Mouse (Mus musculus) heart, postnatal 25 days (tissue): ENCODE measurements around the gene Dexi. TPM values are rescaled to one million over a fixed set of nuclear protein-coding genes. Genes with fewer than 3 reads are reported as not detected.

Source experiments
- DNase-seq: peaks from one replicate; pipeline ENCODE4 v3.0.0; 2022; ENCODE audit warnings: low spot score
- intact Hi-C: fragments of 180-260 bp; cut with DNase I; formaldehyde crosslinking; loops from one replicate; pipeline ENCODE4 v1.15.1; 2025
- total RNA-seq, 2 experiments: library from RNA; stranded (reverse); gene quantifications; 2 replicates each; pipeline ENCODE4 v1.2.3; 2021

Gene Dexi
- total RNA-seq = 10 to 100 TPM; 34.6 to 37.4 TPM

- intact Hi-C loops = loop anchor here (10.0 kb wide), 2 partner anchors 592 to 712 kb away; partner anchors contain the start of genes Gspt1 and Txndc11
- DNase-seq = peak; percentile 94
Observed at GRCm38 (mm10) chr16:10542698-10543365, at the start of gene Dexi. Dexi (minus strand) TSS chr16:10543054.

- intact Hi-C loops = no loop called here
- no peak for DNase-seq
Observed at GRCm38 (mm10) chr16:10586546-10586945, 43.7 kb upstream of the Dexi start.

- intact Hi-C loops = no loop called here
- DNase-seq = no peak
Observed at GRCm38 (mm10) chr16:10585165-10585564, 42.3 kb upstream of the Dexi start.

- intact Hi-C loops = no loop called here
- DNase-seq = no peak
Observed at GRCm38 (mm10) chr16:10581234-10581898, 38.5 kb upstream of the Dexi start.

- intact Hi-C loops = no loop called here
- no peak for DNase-seq
Observed at GRCm38 (mm10) chr16:10578376-10578775, 35.5 kb upstream of the Dexi start.

GRCm38 (mm10) chr16:10577548-10577947 is 34.7 kb upstream of the Dexi start:
- intact Hi-C loops = no loop called here

GRCm38 (mm10) chr16:10575915-10576314 is 33.1 kb upstream of the Dexi start:
- no peak for DNase-seq
- intact Hi-C loops = no loop called here

More at GRCm38 (mm10) chr16:10577548-10577947, 34.7 kb upstream of the Dexi start:
- no peak for DNase-seq

GRCm38 (mm10) chr16:10574936-10575335 is 32.1 kb upstream of the Dexi start:
- DNase-seq = peak; percentile 12

GRCm38 (mm10) chr16:10571820-10572219 is 29.0 kb upstream of the Dexi start:
- DNase-seq = no peak
- intact Hi-C loops = loop anchor here (2.0 kb wide), 2 partner anchors 215 to 275 kb away; no protein-coding TSS in a partner anchor

More at GRCm38 (mm10) chr16:10574936-10575335, 32.1 kb upstream of the Dexi start:
- intact Hi-C loops = no loop called here

GRCm38 (mm10) chr16:10570708-10571107 is 27.9 kb upstream of the Dexi start:
- no peak for DNase-seq
- intact Hi-C loops = loop anchor here (1.0 to 2.0 kb wide), 3 partner anchors 216 to 298 kb away; no protein-coding TSS in a partner anchor

- DNase-seq = no peak
- intact Hi-C loops = loop anchor here (1.0 to 5.0 kb wide), 4 partner anchors 217 to 462 kb away; no protein-coding TSS in a partner anchor
Observed at GRCm38 (mm10) chr16:10569809-10570395, 27.0 kb upstream of the Dexi start.

GRCm38 (mm10) chr16:10567153-10567552 is 24.3 kb upstream of the Dexi start:
- no peak for DNase-seq
- intact Hi-C loops = loop anchor here (5.0 kb wide), 1 partner anchor 465 kb away; no protein-coding TSS in a partner anchor

- peak; percentile 20 for DNase-seq
- intact Hi-C loops = loop anchor here (5.0 kb wide), 1 partner anchor 467 kb away; no protein-coding TSS in a partner anchor
Observed at GRCm38 (mm10) chr16:10565278-10565885, 22.5 kb upstream of the Dexi start.

GRCm38 (mm10) chr16:10559991-10560390 is 17.1 kb upstream of the Dexi start:
- intact Hi-C loops = no loop called here
- DNase-seq = no peak

- DNase-seq = no peak
- intact Hi-C loops = no loop called here
Observed at GRCm38 (mm10) chr16:10553858-10554257, 11.0 kb upstream of the Dexi start.

- DNase-seq = no peak
- intact Hi-C loops = no loop called here
Observed at GRCm38 (mm10) chr16:10551592-10551991, 8.7 kb upstream of the Dexi start.

- intact Hi-C loops = loop anchor here (10.0 kb wide), 2 partner anchors 585 to 705 kb away; partner anchors contain the start of genes Gspt1 and Txndc11
- DNase-seq = no peak
Observed at GRCm38 (mm10) chr16:10549600-10549999, 6.7 kb upstream of the Dexi start.

- intact Hi-C loops = loop anchor here (10.0 kb wide), 2 partner anchors 586 to 706 kb away; partner anchors contain the start of genes Gspt1 and Txndc11
- no peak for DNase-seq
Observed at GRCm38 (mm10) chr16:10548938-10549337, 6.1 kb upstream of the Dexi start.

- intact Hi-C loops = loop anchor here (10.0 kb wide), 2 partner anchors 588 to 708 kb away; partner anchors contain the start of genes Gspt1 and Txndc11
- DNase-seq = no peak
Observed at GRCm38 (mm10) chr16:10546865-10547264, 4.0 kb upstream of the Dexi start.
